Mouse (Mus musculus) ES-Bruce4 (cell line): ENCODE results near the gene Insl3.

Source experiments
- CTCF ChIP-seq: IDR thresholded peaks from one replicate; pipeline ENCODE4 v1.8.1; 2011; ENCODE audit warnings: low read depth, low read length
- EP300 ChIP-seq: IDR thresholded peaks from 2 replicates; pipeline ENCODE4 v1.6.1; 2011; ENCODE audit warnings: low read depth, low read length; ENCODE audit not compliant: insufficient read depth
- POLR2A ChIP-seq: IDR thresholded peaks from one replicate; pipeline ENCODE4 v1.8.1; 2011; ENCODE audit warnings: low read length; ENCODE audit not compliant: insufficient read depth

- TF ChIP-seq CTCF (peak; percentile 94), POLR2A (no peak), EP300 (no peak)
Observed at GRCm38 (mm10) chr8:71707874-71708273, 18.9 kb downstream of the Insl3 start.
